Mouse (Mus musculus) spleen, adult 18-20 months (tissue): ENCODE measurements around the gene Ly86.
A peak's percentile ranks its signal among the peaks of the same experiment; 100 is the strongest.

Source experiments
- DNase-seq, 2 experiments: peaks; one replicate each; pipeline ENCODE4 v3.0.0; 2022; ENCODE audit warnings: mixed read lengths in 2 of 2

Gene Ly86

GRCm38 (mm10) chr13:37344909-37345772 lies at the start of gene Ly86:
Gene Ly86, plus strand, starts transcription at chr13:37345208.
- DNase-seq: peak; percentile 69 to 75

- DNase-seq: no peak
Measured at GRCm38 (mm10) chr13:37297886-37298285, 47.1 kb upstream of the Ly86 start.

- DNase-seq: no peak
Measured at GRCm38 (mm10) chr13:37298856-37299255, 46.2 kb upstream of the Ly86 start.

- DNase-seq: no peak
Measured at GRCm38 (mm10) chr13:37302877-37303276, 42.1 kb upstream of the Ly86 start.

- no peak for DNase-seq
Measured at GRCm38 (mm10) chr13:37308006-37308405, 37.0 kb upstream of the Ly86 start.

GRCm38 (mm10) chr13:37309296-37309695 lies 35.7 kb upstream of the Ly86 start:
- DNase-seq: no peak

- no peak for DNase-seq
Measured at GRCm38 (mm10) chr13:37310331-37310730, 34.7 kb upstream of the Ly86 start.

GRCm38 (mm10) chr13:37311555-37312221 lies 33.3 kb upstream of the Ly86 start:
- DNase-seq: no peak

GRCm38 (mm10) chr13:37312222-37312928 lies 32.6 kb upstream of the Ly86 start:
- DNase-seq: peak; percentile 50 to 71

- DNase-seq: no peak
Measured at GRCm38 (mm10) chr13:37312951-37313350, 32.1 kb upstream of the Ly86 start.

GRCm38 (mm10) chr13:37325504-37325903 lies 19.5 kb upstream of the Ly86 start:
- peak; percentile 61 to 82 for DNase-seq

- no peak for DNase-seq
Measured at GRCm38 (mm10) chr13:37329747-37330146, 15.3 kb upstream of the Ly86 start.

- DNase-seq: no peak
Measured at GRCm38 (mm10) chr13:37330971-37331370, 14.0 kb upstream of the Ly86 start.

- DNase-seq: no peak
Measured at GRCm38 (mm10) chr13:37332779-37333543, 12.0 kb upstream of the Ly86 start.

GRCm38 (mm10) chr13:37333544-37333870 lies 11.5 kb upstream of the Ly86 start:
- DNase-seq: no peak

GRCm38 (mm10) chr13:37337269-37337668 lies 7.7 kb upstream of the Ly86 start:
- no peak for DNase-seq

- DNase-seq: no peak
Measured at GRCm38 (mm10) chr13:37337871-37338270, 7.1 kb upstream of the Ly86 start.

GRCm38 (mm10) chr13:37342804-37343203 lies 2.2 kb upstream of the Ly86 start:
- no peak for DNase-seq

- DNase-seq: peak; percentile 40 to 45
Measured at GRCm38 (mm10) chr13:37345823-37346222, 815 bp downstream of the Ly86 start.

GRCm38 (mm10) chr13:37347871-37348595 lies 3.0 kb downstream of the Ly86 start:
- DNase-seq: no peak

- no peak for DNase-seq
Measured at GRCm38 (mm10) chr13:37349051-37349450, 4.0 kb downstream of the Ly86 start.

GRCm38 (mm10) chr13:37353016-37353415 lies 8.0 kb downstream of the Ly86 start:
- no peak for DNase-seq
